Mouse (Mus musculus) left cerebral cortex, adult 9 months (tissue): Measurements from ENCODE around the gene Polr2g.
"Not testable (repeated sequence)": the region's sequence is repeated elsewhere in the genome, so short reads cannot be mapped to it uniquely, and the experiment has no call there.

Source experiments
- DNase-seq, 2 experiments: peaks; one replicate each; pipeline ENCODE4 v3.0.0; 2022; ENCODE audit warnings: low spot score in 2 of 2

Gene Polr2g

DNA sequence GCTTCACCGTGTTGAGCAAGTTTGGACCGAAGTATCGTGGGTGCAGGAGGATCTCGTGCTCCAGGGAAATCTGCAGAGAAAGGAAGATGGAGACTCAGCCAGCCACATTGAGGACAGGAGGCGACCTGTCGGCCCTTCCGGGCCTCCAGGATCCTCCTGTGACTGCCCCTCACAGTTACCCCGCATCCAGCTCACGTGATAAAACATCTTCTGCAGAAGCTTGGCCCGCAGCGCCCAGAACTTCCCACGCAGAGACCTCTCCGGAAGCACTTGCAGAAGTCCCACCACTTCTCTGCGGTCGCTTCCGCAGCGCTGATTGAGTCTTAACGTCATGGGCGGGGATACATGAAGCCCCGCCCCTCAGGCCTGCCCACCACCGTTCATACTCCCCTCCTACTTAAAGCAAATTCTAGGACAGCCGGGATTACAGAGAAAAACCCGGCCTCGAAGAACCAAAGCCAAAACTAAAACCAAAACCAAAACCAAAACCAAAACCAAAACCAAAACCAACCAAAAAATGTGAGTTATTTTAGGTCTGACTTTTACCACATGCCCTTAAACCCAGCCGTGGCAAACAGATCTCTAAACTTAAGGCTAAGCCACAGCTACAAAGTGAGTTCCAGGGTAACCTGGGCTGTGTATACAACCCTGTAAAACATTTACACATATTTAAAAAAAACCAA is at the start of gene Polr2g:
Gene Polr2g, minus strand, starts transcription at position 314 of the 683 bp plus-strand sequence.
- peak; percentile 85 to 92 for DNase-seq

DNA sequence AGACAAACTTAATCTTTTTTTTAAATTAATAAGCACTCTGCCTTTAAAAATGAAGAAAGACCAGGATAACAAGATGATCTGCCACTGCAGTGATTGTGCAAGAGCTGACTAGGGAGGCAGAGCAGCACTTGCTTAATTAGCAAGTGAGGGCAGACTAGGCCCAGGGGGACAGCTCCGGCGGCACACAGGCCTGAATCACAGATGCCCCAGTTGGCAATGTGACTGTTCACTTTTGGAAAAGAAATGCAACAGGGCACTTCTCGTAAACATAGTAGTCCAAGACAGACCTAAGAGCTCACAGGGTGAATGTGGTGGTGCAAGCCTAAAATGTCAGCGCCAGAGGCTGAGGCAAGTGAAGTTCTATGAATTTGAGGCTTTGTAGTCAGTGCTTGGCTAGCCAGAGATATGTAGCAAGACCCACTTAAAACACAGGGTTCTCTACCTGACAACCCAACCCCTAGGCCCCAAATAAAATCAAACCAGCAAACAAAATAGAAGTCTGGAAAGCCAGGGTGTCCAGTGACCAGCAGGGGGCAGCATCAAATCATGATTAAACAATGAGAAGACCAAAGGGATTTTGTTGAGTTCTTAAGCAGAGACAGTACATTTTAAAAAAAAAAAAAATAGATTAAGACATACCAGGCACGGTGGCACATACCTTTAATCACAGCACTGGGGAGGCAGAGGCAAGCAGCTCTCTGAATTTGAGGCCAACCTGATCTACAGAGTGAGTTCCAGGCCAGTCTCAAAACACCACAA is 46.2 kb upstream of the Polr2g start:
- DNase-seq, result peak in 1 of 2 experiments; percentile 82

DNA sequence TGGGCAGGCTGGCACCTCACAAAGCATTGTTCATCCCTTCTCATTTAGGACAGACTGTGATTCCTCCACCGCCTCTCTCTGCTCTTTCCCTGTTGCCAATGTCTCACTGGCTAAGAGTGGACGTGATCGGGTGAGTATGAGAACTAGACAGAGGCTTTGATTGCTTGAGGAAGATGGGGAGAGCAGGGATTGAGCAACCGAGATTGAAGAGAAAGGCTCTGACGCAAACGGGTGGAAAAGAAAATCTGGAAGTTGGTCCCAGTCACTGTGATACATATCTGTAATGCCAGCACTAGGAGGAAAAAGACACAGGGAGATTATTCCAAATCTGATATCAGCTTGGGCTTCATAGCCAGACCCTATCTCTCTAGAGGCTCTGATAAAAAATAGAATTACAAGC is 44.6 kb upstream of the Polr2g start:
- no peak for DNase-seq

DNA sequence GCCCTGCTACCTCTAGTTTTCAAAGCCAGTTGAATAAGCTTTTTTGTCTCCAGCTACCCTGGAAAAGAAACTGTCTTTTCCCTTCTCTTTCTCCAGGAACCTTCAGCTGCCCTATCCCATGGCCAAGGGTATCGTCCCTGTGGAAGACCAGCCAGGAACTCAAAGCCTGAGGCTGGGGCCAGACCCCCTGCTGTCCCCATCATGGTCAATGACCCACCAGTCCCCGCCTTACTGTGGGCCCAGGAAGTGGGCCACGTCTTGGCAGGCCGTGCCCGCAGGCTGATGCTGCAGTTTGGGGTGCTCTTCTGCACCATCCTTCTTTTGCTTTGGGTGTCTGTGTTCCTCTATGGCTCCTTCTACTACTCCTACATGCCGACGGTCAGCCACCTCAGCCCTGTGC is 42.6 kb upstream of the Polr2g start:
- no peak for DNase-seq

DNA sequence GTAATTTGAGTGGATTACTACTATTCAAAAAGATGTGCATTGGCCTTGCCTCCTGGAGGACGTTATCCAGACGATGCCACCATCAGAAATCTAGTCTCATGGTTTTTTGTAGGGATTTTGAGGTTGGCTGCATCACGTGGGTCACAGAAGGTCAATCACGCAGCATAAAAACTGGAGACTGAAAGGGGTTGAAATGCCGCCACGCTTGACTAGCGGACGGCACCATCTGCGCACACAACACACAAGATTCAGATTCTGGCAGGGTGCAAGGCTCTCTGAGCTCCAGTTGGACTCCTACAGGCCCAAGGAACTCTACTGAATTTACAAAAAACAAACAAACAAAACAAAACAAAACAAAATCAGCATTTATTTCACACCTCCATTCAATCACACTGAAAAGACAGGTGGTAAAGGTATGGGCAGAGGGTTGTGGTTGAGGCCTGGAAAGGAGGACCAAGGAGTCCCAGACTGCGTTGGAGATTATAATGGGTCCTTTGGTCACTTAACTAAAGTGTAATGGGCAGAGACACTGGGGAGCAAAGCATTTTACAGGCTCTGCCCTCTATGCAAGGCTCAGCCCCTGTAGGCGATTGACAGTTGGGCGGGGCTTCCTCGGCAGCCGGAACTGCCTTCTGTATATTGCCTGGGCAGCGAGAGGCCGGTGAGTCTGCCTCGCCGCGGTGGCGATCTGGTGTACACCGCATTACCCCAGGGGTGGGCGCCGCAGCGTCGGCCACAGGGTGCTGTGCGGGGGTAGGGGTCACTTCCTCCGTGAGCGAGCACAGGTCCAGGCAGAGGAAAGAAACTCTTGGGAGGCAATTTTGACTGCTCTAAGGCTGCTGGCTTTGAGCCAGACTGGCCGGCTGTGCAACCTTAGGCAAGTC is 41.8 kb upstream of the Polr2g start:
- peak in 1 of 2 experiments; percentile 76 for DNase-seq

DNA sequence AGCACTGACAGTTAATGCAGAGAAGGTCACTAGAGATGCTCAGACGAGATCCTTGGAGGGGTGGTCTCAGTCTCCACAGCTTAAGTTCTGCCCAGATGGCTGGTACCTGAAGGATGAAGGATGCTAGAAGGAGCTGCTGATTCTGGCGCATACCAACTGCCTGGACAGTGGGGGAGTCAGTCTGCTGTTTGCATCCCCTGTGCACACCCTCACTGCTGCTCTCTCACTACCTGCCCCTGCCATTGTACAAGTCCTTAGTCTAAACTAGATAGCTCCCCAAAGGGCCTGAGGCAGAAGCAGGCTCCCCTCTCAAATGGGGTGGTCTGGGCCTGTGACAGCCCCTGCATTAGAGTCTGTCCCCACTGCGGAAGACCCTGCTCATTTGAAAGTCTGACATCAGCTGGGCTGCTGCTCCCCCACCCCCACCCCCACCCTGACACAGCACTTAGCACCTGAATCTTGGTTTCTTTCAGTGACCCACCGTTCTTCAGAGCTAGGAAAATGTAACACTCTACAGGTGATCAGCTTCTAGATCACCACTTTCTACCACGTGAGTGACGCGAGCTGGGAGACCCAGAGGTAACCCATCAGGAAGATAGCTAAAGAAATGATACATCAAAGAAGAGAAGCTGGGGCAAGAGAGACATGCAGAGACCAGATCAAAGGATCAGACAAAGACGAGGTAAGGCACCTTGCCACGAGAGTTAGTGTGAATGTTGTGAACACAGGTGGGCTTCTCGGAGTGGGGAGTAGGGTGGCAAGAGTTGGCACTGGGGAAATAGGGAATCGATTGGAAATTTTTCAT is 40.9 kb upstream of the Polr2g start, which contains the start of gene Gng3:
Gene Gng3, minus strand, starts transcription at position 92 of the 805 bp plus-strand sequence.
- DNase-seq, result peak; percentile 85 to 93

DNA sequence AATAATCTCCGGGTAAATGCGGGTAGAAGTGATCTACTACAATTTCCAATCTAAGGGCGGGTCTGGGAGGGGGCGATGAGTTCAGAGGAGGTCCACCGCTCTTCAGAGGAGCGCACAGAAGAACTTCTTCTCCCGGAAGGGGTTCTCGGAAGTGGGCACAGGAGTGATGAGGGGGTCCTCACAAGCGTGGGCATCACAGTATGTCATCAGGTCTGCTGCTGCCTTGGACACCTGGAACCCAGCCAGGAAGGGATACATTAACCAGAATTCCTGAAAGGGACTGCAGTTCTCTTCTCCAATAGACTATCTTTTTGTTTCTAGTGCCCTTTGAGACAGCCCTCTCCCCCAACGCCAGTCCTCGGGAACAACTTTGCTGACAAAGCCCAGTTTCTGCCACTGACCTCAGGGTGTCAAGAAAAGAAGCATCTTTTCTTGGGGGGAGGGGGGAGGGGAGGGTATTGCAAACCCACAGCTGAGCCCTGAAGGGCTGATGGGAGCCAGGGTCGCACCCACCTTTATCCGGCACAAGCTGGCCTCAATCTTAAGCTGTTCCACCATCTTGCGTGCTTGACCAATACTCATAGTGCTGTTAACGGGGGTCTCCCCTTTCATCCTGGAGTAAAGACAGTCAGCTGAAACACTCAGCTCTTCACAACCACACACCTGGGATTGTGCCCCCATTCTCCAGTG is 39.8 kb upstream of the Polr2g start:
- peak in 1 of 2 experiments; percentile 48 for DNase-seq

DNA sequence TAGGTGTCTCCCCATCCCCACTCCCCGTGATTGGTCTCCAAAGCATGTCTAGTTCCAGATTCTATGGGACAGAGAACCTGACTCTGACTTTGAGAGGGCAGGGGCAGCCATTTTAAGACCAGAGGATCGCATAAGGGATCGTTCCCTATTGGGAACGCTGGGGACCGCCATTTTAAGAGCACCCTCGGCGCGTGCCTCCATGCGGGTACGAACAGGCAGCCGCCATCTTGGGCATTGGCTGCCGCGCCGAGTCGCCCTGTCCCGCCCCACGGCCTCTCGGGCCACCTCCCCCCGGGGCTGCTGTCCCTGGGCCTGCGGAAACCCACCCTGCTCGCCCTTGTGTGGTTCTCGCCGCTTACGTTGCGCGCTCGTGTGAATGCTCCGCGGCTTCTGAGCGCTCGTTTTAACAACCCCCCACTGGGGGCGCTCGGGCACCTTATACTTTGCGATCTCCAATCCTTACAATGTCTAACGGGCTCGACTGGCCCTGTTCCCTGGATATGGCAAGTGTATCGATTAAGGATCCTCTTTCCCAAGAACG is 38.9 kb upstream of the Polr2g start, which contains the start of gene Bscl2:
Gene Bscl2, plus strand, starts transcription at position 217 of the 541 bp plus-strand sequence.
- peak; percentile 81 to 90 for DNase-seq

DNA sequence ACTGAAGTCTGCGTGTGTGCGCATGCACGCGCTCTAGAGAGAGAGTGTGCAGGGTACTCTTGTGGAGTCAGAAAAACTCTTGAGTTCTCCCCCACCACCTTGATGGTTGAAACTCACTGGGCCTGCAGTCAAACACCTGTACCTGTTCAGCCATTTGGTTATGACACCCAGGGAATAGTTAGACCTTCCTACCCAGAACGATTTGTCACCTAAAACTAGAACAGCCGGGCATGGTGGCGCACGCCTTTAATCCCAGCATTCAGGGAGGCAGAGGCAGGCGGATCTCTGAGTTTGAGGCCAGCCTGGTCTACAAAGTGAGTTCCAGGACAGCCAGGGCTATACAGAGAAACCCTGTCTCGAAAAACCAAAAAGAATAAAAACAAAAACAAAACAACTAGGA is 38.0 kb upstream of the Polr2g start:
- DNase-seq, result not testable (repeated sequence)

DNA sequence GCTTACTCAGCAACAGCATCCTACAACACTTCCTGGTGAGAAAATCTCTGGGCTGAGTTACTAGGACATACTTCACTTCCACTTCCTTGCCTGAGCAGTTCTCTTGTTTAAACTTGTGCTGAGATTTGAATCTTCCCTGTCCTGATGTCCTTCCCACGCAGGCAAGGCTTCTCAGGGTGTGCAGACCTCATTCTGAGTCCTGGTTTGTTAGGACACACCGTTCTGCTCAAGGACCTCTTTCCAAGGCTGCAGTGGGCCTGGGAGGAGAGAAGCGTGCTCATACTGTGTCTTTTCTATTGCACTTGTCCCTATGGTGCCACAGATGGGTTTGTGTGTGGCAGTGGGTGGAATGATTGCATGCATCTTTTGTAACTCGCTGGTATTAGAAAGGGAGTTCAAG is 34.6 kb upstream of the Polr2g start:
- no peak for DNase-seq

DNA sequence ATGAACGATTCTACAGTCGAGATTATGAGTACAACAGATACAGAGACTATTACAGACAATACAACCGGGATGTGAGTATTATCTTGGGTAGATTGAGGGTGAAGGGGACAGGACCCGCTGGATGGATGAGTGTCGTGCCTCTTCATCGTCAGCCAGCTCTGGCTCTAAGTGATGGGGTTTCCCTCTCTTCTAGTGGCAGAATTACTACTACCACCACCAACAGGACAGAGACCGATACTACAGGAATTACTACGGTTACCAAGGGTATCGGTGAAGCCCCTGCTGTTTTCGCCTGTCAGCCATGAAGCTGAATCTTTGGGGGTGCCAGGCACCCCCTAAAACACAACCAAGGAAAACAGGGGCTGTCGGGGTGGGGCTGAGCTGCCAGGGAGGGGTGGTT is 32.9 kb upstream of the Polr2g start:
- DNase-seq, result no peak

DNA sequence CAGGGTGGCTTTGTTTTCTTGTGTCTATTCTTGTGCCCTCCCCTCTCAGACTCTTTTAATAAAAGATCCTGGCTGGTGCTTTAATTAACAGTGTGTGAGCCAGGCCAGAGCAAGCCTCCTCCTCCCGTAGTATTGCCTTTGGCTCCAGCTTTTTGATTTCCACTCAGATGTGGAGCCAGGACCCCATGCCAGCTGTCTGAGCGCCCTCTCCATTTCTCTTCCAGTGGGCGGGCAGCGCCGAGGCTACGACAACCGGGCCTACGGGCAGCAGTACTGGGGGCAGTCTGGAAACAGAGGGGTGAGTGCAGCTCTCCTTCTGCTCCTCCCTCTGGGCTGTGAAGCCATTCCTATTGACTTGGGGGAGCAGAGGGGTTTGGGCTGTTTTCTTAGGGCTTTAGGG is 32.3 kb upstream of the Polr2g start:
- no peak for DNase-seq

DNA sequence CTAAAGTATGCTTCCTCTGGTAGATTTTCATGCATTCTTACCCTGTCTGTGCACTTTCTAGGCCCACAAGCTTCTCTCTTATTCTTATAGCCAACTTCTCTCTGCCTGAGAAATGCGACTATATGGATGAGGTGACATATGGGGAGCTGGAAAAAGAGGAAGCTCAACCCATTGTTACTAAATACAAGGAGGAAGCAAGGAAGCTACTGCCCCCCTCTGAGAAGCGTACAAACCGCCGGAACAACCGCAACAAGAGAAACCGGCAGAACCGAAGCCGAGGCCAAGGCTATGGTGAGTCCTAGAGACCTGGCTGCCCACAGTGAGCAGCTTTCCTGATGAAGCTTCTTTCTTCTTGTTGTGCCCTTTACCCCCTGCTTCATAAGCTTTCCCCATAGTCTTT is 31.3 kb upstream of the Polr2g start, which contains the start of gene AC129217.1:
Gene AC129217.1, plus strand, starts transcription at position 114 of the 400 bp plus-strand sequence.
- DNase-seq, result no peak

DNA sequence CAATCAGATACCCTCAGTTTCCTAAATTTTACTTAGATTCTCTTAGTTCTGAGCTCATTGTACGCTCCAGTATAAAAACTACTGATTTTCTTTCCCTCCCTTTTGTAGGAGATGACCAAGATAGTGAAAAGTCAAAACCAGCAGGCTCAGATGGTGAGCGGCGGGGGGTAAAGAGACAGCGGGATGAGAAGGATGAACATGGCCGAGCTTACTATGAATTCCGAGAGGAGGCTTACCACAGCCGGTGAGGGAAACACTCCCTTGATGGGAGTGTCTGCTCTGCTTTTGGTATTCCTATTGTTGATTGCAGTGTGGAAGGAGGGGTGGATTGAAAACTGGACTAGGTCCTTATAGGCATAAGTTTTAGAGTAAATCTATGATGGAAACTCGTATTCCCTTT is 24.3 kb upstream of the Polr2g start:
- no peak for DNase-seq

DNA sequence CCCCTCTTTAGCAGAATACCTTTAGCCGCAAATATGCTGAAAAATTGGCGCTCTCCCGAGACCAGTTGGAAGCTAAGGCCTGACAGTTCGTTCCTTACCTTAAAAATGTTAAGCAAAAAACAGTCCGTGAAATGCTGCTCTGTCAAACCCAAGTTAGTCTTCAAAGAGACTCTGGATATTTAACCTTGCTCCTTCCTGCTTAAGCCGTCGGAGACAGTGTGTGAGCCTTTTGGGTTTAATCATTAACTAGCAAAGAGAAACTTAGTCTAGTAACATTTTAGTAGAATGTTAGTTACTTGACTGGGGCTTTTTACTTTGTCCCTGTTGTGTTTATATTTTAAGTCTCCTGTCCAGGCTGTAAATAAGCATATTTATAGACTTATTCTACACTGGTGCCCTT is 22.8 kb upstream of the Polr2g start:
- DNase-seq, result no peak

DNA sequence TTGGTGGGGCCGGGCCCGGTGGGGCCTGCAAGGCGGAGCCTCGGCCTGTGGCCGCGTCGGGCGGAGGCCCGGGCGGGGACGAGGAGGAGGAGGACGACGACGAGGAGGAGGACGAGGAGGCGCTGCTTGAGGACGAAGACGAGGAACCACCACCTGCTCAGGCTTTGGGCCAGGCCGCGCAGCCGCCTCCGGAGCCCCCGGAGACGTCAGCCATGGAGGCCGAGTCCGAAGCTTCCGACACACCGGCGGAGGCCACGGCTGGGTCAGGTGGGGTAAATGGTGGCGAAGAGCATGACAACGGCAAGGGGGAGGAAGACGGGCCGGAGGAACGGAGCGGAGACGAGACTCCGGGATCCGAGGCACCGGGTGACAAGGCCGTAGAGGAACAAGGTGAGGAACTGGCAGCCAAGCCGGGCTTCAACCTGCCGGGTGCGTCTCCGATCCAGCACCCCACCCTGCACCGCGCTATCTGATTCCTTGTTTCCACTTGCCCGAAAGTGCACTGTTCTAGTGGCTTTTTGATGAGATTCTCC is 22.1 kb upstream of the Polr2g start:
- no peak for DNase-seq

DNA sequence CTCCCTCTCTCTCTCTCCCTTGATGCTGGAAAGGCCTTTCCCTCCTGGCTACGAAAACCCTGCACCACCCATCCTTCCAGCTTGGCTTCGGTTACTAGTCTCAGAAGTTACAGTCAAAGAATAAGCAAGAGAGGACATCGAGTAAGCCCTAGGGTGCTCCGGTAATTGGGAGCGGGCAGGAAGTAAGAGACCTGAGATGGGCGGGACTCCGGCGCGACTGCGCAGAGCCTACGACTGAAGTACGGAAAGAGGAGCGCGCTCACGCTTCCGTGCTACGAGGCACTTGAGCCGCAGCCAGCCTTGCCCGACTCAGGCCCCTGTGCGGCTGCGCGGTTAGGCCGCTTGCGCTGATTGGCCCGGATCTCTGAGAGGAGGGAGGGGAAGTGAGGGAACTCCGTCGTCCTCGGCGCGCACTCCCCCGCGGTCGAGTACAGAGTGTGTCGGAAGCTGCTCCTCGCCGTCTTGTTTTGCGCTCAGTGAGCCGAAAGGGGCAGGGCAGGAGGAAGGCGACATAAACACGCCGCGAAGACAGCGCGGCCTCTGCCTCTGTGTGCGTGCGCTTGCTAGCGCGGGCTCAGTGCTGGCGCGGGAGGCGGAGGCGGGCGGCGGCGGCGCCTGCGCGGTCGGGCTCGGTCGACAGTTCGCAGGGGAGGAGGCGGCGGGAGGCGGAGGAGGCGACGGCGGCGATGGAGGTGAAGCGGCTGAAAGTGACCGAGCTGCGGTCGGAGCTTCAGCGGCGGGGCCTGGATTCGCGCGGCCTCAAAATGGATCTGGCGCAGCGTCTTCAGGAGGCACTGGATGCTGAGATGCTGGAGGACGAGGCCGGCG is 21.4 kb upstream of the Polr2g start, which contains the start of gene Hnrnpul2:
Gene Hnrnpul2, plus strand, starts transcription at position 415 of the 828 bp plus-strand sequence.
- peak; percentile 97 to 99 for DNase-seq

DNA sequence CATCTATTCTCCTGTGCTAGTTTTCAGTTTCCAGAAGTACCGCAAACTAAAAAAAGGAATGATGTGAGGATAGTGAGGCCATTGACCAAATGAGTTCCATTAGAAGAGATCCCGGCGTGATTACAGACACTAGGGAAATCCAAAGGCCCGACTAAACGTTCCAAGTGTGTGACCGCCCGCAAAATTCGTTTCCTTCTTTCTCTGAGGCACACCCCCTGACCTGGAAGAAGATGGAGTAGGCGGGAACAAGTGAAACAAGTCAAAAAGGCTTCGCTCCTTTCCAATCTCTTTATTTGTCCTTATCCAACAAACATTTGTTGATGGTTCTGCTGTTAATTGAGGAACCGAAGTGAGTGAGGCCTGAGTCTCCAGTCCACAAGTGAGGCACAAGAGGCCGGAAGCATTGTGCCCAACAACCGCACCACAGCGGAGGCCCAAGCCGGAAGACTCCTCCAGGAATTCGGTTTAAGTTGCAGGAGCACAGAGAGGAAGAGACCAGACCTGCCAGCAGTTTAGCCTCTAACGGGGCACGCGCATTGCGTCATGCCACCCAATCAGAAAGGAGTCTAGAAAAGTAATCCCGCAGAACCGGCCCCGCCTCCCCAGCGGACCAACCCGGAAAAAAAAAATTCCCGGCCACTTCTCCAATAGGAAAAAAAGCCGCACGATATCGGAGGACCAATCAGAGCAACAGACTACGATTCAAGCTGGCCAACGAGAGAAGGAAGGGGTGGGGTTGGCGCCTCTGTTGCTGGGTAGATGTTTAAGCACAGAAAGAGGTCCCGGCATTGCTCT is 20.6 kb upstream of the Polr2g start, which contains the start of gene Ttc9c:
Gene Ttc9c, minus strand, starts transcription at position 533 of the 795 bp plus-strand sequence.
- peak; percentile 96 to 99 for DNase-seq
